8 mouse cellular contexts compared by ENCODE assay signal in the genomic region with DNA sequence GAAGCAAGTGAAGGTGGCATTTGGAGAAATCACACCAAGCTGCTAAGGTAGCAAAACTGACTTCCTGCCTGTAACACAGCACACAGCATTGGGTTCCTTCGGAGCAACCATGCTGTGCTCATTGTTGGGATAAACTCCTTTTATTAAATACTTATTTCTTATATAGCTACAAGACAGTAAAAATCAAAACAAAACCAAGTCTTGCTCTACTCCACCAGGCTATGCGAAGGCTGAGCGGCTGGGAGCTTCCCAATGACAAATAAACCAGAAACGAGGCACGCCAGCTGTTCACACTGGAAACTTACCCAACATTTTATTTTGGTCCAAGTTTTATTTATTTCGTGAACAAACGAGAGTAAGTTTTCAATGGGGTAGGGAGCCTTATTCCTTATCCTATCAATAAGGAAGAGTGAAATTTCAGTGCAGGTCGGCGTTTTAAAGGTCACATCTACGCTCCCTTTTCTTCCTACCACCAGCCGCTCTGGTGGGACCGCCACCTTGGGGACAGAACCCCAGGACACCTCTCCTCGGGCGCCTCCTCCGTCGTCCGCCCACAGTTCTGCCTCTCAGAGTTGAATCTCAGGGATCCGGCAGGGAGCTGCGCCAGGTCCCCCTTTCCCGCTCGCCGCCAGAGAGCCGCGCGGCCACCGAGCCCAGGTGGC. TPM values are rescaled to one million over a fixed set of nuclear protein-coding genes. Genes with fewer than 3 reads are reported as not detected.
DNase-seq lines count a peak whose midpoint lies in the region; ATAC-seq and TF ChIP-seq lines count a peak whose summit lies in the region.

No protein-coding gene starts in this region.

- no peak for TF ChIP-seq CTCF in brain, embryonic 14.5 days (IDR thresholded peaks at IDR 0.05; ENCODE audit: borderline replicate concordance, extremely low read depth, insufficient read depth, insufficient read length)
- TF ChIP-seq CTCF in forebrain, postnatal 0 days (IDR thresholded peaks at IDR 0.05; ENCODE audit: low read depth): no peak; the same call in 1 of the 2 replicates

- no peaks in the 10 kb centered on the region for H3K36me3 ChIP-seq in heart, embryonic 13.5 days
- no peaks in the 10 kb centered on the region for H3K36me3 ChIP-seq in forebrain, postnatal 0 days (ENCODE audit: insufficient read depth)
- H3K36me3 ChIP-seq in lung, embryonic 16.5 days (ENCODE audit: control insufficient read depth, insufficient read depth, low read length): no peaks in the 10 kb centered on the region
- no peaks in the 10 kb centered on the region for H3K36me3 ChIP-seq in stomach, embryonic 14.5 days (ENCODE audit: control insufficient read depth, insufficient read depth, low read length)

- peak overlapping the region; percentile 94 for H3K9ac ChIP-seq in heart, embryonic 13.5 days
- H3K9ac ChIP-seq in forebrain, postnatal 0 days: peak overlapping the region; percentile 85
- H3K9ac ChIP-seq in lung, embryonic 16.5 days (ENCODE audit: low read length): peak overlapping the region; percentile 78
- H3K9ac ChIP-seq in stomach, embryonic 14.5 days (replicated peaks; ENCODE audit: low read depth, low read length): peak overlapping the region; percentile 87

- 0% methylated on average over 26 of the region's 26 CpGs for WGBS in heart, embryonic 13.5 days
- WGBS in forebrain, postnatal 0 days: under 1% methylated on average over 25 of the region's 26 CpGs
- WGBS in lung, embryonic 16.5 days: under 1% methylated on average over 26 of the region's 26 CpGs
- WGBS in stomach, embryonic 14.5 days: 2% methylated on average over 26 of the region's 26 CpGs

- no peaks in the 10 kb centered on the region for H3K27me3 ChIP-seq in heart, embryonic 13.5 days (replicated peaks)
- no peaks in the 10 kb centered on the region for H3K27me3 ChIP-seq in forebrain, postnatal 0 days (ENCODE audit: insufficient read depth, low read length)
- no peaks in the 10 kb centered on the region for H3K27me3 ChIP-seq in lung, embryonic 16.5 days (ENCODE audit: control insufficient read depth, insufficient read depth, low read depth, low read length)
- no peaks in the 10 kb centered on the region for H3K27me3 ChIP-seq in stomach, embryonic 14.5 days (ENCODE audit: control insufficient read depth, insufficient read depth, low read length)

- peak overlapping the region; percentile 71 for H3K4me2 ChIP-seq in heart, embryonic 13.5 days
- peak overlapping the region; percentile 69 for H3K4me2 ChIP-seq in forebrain, postnatal 0 days (ENCODE audit: low read depth)
- H3K4me2 ChIP-seq in lung, embryonic 16.5 days (ENCODE audit: low read depth, low read length): peak overlapping the region; percentile 68
- H3K4me2 ChIP-seq in stomach, embryonic 14.5 days (replicated peaks; ENCODE audit: low read depth, low read length): peak overlapping the region; percentile 56

- no peaks in the 10 kb centered on the region for H3K9me3 ChIP-seq in heart, embryonic 13.5 days
- no peaks in the 10 kb centered on the region for H3K9me3 ChIP-seq in forebrain, postnatal 0 days (ENCODE audit: low read length)
- H3K9me3 ChIP-seq in lung, embryonic 16.5 days (ENCODE audit: control insufficient read depth, low read length): no peaks in the 10 kb centered on the region
- H3K9me3 ChIP-seq in stomach, embryonic 14.5 days (ENCODE audit: control insufficient read depth, low read depth, low read length): no peaks in the 10 kb centered on the region

- H3K27ac ChIP-seq in heart, embryonic 13.5 days (replicated peaks): peak overlapping the region; percentile 93
- peak overlapping the region; percentile 87 for H3K27ac ChIP-seq in forebrain, postnatal 0 days (ENCODE audit: low read depth, low read length)
- H3K27ac ChIP-seq in lung, embryonic 16.5 days (ENCODE audit: low read length): peak overlapping the region; percentile 93
- peak overlapping the region; percentile 95 for H3K27ac ChIP-seq in stomach, embryonic 14.5 days (ENCODE audit: low read length)

- H3K4me3 ChIP-seq in heart, embryonic 13.5 days: peak overlapping the region; percentile 74
- H3K4me3 ChIP-seq in forebrain, postnatal 0 days (ENCODE audit: low read depth, low read length): peak overlapping the region; percentile 73
- peak overlapping the region; percentile 66 for H3K4me3 ChIP-seq in lung, embryonic 16.5 days (ENCODE audit: low read length)
- H3K4me3 ChIP-seq in stomach, embryonic 14.5 days (ENCODE audit: low read depth, low read length): peak overlapping the region; percentile 90

- TF ChIP-seq POLR2A in brain, embryonic 14.5 days (IDR thresholded peaks at IDR 0.05; ENCODE audit: borderline replicate concordance, extremely low read depth, insufficient read depth, insufficient read length, poor library complexity, severe bottlenecking): no peak; the same call in 1 of the 2 replicates

- ATAC-seq in heart, embryonic 13.5 days (ENCODE audit: extremely low read depth, insufficient number of reproducible peaks, low FRiP score, low TSS enrichment): no peak
- ATAC-seq in forebrain, postnatal 0 days: peak; percentile 11
- ATAC-seq in lung, embryonic 16.5 days (ENCODE audit: low read depth): peak; percentile 61
- ATAC-seq in stomach, embryonic 14.5 days (ENCODE audit: insufficient number of reproducible peaks, insufficient read depth, low FRiP score, low read depth): peak; percentile 48; the same call in 1 of the 2 replicates

- H3K4me1 ChIP-seq in heart, embryonic 13.5 days: peaks cover 26% of the 10 kb centered on the region
- peaks cover 8% of the 10 kb centered on the region; the same call in 1 of the 2 replicates for H3K4me1 ChIP-seq in forebrain, postnatal 0 days (ENCODE audit: insufficient read depth)
- H3K4me1 ChIP-seq in lung, embryonic 16.5 days (replicated peaks; ENCODE audit: control insufficient read depth, insufficient read depth, low read length): peaks cover 6% of the 10 kb centered on the region; the same call in 1 of the 2 replicates
- 0 out of 2 replicates have a peak, but pooled peaks cover 7% of the 10 kb centered on the region for H3K4me1 ChIP-seq in stomach, embryonic 14.5 days (ENCODE audit: control insufficient read depth, insufficient read depth, low read length)

- no peak for DNase-seq in heart, adult 11 months
- peak; percentile 76 for DNase-seq in brain, embryonic 14.5 days (ENCODE audit: low read depth)
- peak; percentile 79 for DNase-seq in forebrain, postnatal 0 days
- DNase-seq in layer of hippocampus, adult 8-10 months (ENCODE audit: low spot score in 2 of 2): peak; percentile 47 to 62
- no peak for DNase-seq in spleen, postnatal 10 days (ENCODE audit: low spot score in 2 of 2)

RNA-seq across cellular contexts. Expression of a gene that starts 0.5 kb away (rescaled TPM):
- 31.3 and 38.0 TPM in 2 replicates for polyA plus RNA-seq in heart, embryonic 13.5 days (2015; fragmentation: Nextera tagmentation; extraction: Ambion mirVana)
- 19.3 and 30.8 TPM in 2 replicates for polyA plus RNA-seq in brain, embryonic 14.5 days (2012; rRNA removed)
- 66.8 and 96.9 TPM in 2 replicates for total RNA-seq in forebrain, postnatal 0 days (2014; rRNA removed)
- 27.1 and 43.0 TPM in 2 replicates for polyA plus RNA-seq in forebrain, postnatal 0 days (2015; fragmentation: Nextera tagmentation; extraction: Ambion mirVana)
- total RNA-seq in layer of hippocampus, adult 8-10 months (2022): 10 to 100 TPM; 42.6 to 59.5 (median 51.5) TPM
- polyA plus RNA-seq in lung, embryonic 16.5 days (2015; fragmentation: Nextera tagmentation; extraction: Ambion mirVana): 44.6 and 50.2 TPM in 2 replicates
- polyA plus RNA-seq in stomach, embryonic 14.5 days (2014; fragmentation: Nextera tagmentation; extraction: Ambion mirVana): 56.2 and 67.4 TPM in 2 replicates

Comparison
In these comparisons a context has a peak if more than half of its experiments do, and no peak if none do; other contexts are left out.
1. DNase-seq: peak in brain, embryonic 14.5 days (single experiment), forebrain, postnatal 0 days (single experiment) and layer of hippocampus, adult 8-10 months (2 of 2); none in heart, adult 11 months (single experiment) and spleen, postnatal 10 days (0 of 2).
2. Peak in every context shown above with its lines, with median percentiles within 50 percentile points of each other: H3K27ac ChIP-seq, H3K4me2 ChIP-seq, H3K4me3 ChIP-seq and H3K9ac ChIP-seq.